Mouse (Mus musculus): ENCODE measurements around the gene Cd200r1. TPM values are rescaled to one million over a fixed set of nuclear protein-coding genes. Genes with fewer than 3 reads are reported as not detected.
"Not testable (repeated sequence)": the region's sequence is repeated elsewhere in the genome, so short reads cannot be mapped to it uniquely, and the experiment has no call there.

The Cd200r1 gene
- polyA plus RNA-seq, 1 experiment from 2014 or later, result 1.9 TPM

GRCm38 (mm10) chr16:44812468-44813065 lies 47.0 kb downstream of the Cd200r1 start:
- Histone ChIP-seq H3K9me3 (replicated peaks; ENCODE audit: control insufficient read depth, low read length) (no peaks in the 10 kb centered on the region), H3K4me1 (ENCODE audit: control insufficient read depth, insufficient read depth, low read length) (no peaks in the 10 kb centered on the region), H3K4me2 (no peak overlapping the region), H3K27me3 (ENCODE audit: control insufficient read depth, insufficient read depth, low read length) (no peaks in the 10 kb centered on the region), H3K9ac (ENCODE audit: low read depth, low read length) (no peak overlapping the region), H3K27ac (ENCODE audit: low read depth, low read length) (no peak overlapping the region), H3K4me3 (ENCODE audit: low read depth, low read length) (no peak overlapping the region), H3K36me3 (ENCODE audit: control insufficient read depth, insufficient read depth, low read length) (no peaks in the 10 kb centered on the region)
- no peak for ATAC-seq (replicated peaks; ENCODE audit: insufficient number of reproducible peaks, low FRiP score, low TSS enrichment)
- 73% methylated on average over 6 of the region's 6 CpGs for WGBS (ENCODE audit: insufficient replicate concordance)

DNA sequence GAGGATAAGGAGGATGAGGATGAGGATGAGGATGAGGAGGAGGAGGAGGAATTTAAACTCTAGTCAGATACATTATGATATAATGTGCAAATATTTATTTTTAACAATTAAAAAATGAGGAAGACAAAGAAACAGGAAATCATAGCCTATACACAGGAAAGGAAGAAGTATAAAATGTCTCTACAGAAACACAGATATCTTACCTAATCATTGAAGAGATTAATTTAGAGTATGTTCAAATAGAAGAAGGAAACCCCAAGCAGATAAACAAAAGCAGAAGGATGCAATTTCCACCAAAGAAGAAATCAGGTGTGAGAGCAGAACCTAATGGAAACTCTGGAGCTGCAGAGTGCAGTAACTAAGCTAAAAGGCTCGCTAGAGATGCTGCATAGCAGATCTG lies 52.5 kb downstream of the Cd200r1 start:
- WGBS (ENCODE audit: insufficient replicate concordance), result 41% methylated on average over 1 of the region's 1 CpGs
- H3K27me3 ChIP-seq (ENCODE audit: control insufficient read depth, insufficient read depth, low read length), result no peaks in the 10 kb centered on the region
- H3K27ac ChIP-seq (ENCODE audit: low read depth, low read length), result no peak overlapping the region
- no peak for ATAC-seq (replicated peaks; ENCODE audit: insufficient number of reproducible peaks, low FRiP score, low TSS enrichment)
- no peak overlapping the region for H3K9ac ChIP-seq (ENCODE audit: low read depth, low read length)
- no peak overlapping the region for H3K4me3 ChIP-seq (ENCODE audit: low read depth, low read length)
- no peaks in the 10 kb centered on the region for H3K36me3 ChIP-seq (ENCODE audit: control insufficient read depth, insufficient read depth, low read length)
- H3K4me2 ChIP-seq, result no peak overlapping the region
- no peaks in the 10 kb centered on the region for H3K9me3 ChIP-seq (replicated peaks; ENCODE audit: control insufficient read depth, low read length)
- no peaks in the 10 kb centered on the region for H3K4me1 ChIP-seq (ENCODE audit: control insufficient read depth, insufficient read depth, low read length)

GRCm38 (mm10) chr16:44820545-44820944 lies 55.0 kb downstream of the Cd200r1 start:
- H3K4me2 ChIP-seq, result no peak overlapping the region

DNA sequence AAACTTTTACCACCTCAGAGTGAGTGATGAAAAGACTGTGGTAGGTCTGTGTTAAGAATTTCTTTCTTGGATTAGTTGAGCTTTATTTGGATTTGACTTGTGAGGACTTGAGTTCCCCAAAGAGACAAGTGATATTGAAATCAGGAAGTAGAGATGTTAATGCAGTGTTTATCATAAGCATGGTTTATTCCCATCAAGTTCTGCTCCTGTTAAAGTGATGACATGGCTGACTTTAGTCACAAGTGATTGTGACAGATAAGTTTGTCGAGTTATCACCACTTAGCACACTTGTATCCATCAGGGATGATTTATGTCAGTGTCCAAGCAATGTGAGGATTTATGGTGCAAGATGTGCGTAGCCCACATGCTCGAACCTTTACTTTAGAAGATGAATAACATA lies 66.8 kb downstream of the Cd200r1 start:
- no peak overlapping the region for H3K9ac ChIP-seq (ENCODE audit: low read depth, low read length)
- H3K4me3 ChIP-seq (ENCODE audit: low read depth, low read length), result no peak overlapping the region
- no peaks in the 10 kb centered on the region for H3K9me3 ChIP-seq (replicated peaks; ENCODE audit: control insufficient read depth, low read length)
- H3K27me3 ChIP-seq (ENCODE audit: control insufficient read depth, insufficient read depth, low read length), result no peaks in the 10 kb centered on the region
- no peaks in the 10 kb centered on the region for H3K4me1 ChIP-seq (ENCODE audit: control insufficient read depth, insufficient read depth, low read length)
- 62% methylated on average over 3 of the region's 3 CpGs for WGBS (ENCODE audit: insufficient replicate concordance)
- H3K4me2 ChIP-seq, result no peak overlapping the region
- no peak overlapping the region for H3K27ac ChIP-seq (ENCODE audit: low read depth, low read length)
- no peak for ATAC-seq (replicated peaks; ENCODE audit: insufficient number of reproducible peaks, low FRiP score, low TSS enrichment)
- H3K36me3 ChIP-seq (ENCODE audit: control insufficient read depth, insufficient read depth, low read length), result no peaks in the 10 kb centered on the region

More at GRCm38 (mm10) chr16:44820545-44820944, 55.0 kb downstream of the Cd200r1 start:
- no peak for ATAC-seq (replicated peaks; ENCODE audit: insufficient number of reproducible peaks, low FRiP score, low TSS enrichment)
- H3K9me3 ChIP-seq (replicated peaks; ENCODE audit: control insufficient read depth, low read length), result no peaks in the 10 kb centered on the region
- H3K9ac ChIP-seq (ENCODE audit: low read depth, low read length), result no peak overlapping the region
- no peak overlapping the region for H3K27ac ChIP-seq (ENCODE audit: low read depth, low read length)
- 74% methylated on average over 4 of the region's 4 CpGs for WGBS (ENCODE audit: insufficient replicate concordance)
- H3K27me3 ChIP-seq (ENCODE audit: control insufficient read depth, insufficient read depth, low read length), result no peaks in the 10 kb centered on the region
- H3K4me3 ChIP-seq (ENCODE audit: low read depth, low read length), result no peak overlapping the region
- no peaks in the 10 kb centered on the region for H3K4me1 ChIP-seq (ENCODE audit: control insufficient read depth, insufficient read depth, low read length)
- H3K36me3 ChIP-seq (ENCODE audit: control insufficient read depth, insufficient read depth, low read length), result no peaks in the 10 kb centered on the region

DNA sequence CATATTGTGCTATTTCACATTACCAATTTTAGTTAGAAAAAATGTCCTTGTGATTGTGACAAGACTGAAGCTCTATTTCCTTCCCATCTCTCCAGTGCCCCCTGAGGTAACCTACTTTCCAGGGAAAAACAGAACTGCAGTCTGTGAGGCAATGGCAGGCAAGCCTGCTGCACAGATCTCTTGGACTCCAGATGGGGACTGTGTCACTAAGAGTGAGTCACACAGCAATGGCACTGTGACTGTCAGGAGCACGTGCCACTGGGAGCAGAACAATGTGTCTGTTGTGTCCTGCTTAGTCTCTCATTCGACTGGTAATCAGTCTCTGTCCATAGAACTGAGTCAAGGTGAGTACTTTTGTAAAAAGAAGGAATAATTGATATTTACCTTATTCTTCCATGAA lies 67.7 kb downstream of the Cd200r1 start:
- H3K27ac ChIP-seq (ENCODE audit: low read depth, low read length); H3K4me1 ChIP-seq (ENCODE audit: control insufficient read depth, insufficient read depth, low read length); H3K9me3 ChIP-seq (replicated peaks; ENCODE audit: control insufficient read depth, low read length); H3K9ac ChIP-seq (ENCODE audit: low read depth, low read length); H3K27me3 ChIP-seq (ENCODE audit: control insufficient read depth, insufficient read depth, low read length); H3K36me3 ChIP-seq (ENCODE audit: control insufficient read depth, insufficient read depth, low read length); ATAC-seq (replicated peaks; ENCODE audit: insufficient number of reproducible peaks, low FRiP score, low TSS enrichment); H3K4me2 ChIP-seq; H3K4me3 ChIP-seq (ENCODE audit: low read depth, low read length): not testable (repeated sequence)
- 37% methylated on average over 2 of the region's 2 CpGs for WGBS (ENCODE audit: insufficient replicate concordance)

Other genes with a start within 250 kb of the Cd200r1 start
- 8.7 and 8.9 TPM in 2 replicates for gene Boc, start 206.8 kb upstream of the Cd200r1 start, polyA plus RNA-seq (2014; fragmentation: Nextera tagmentation; extraction: Ambion mirVana)
- 7.0 and 7.4 TPM in 2 replicates for gene Nepro, start 41.4 kb upstream of the Cd200r1 start, polyA plus RNA-seq (2014; fragmentation: Nextera tagmentation; extraction: Ambion mirVana)
- 22.2 and 24.8 TPM in 2 replicates for gene Gtpbp8, start 19.4 kb upstream of the Cd200r1 start, polyA plus RNA-seq (2014; fragmentation: Nextera tagmentation; extraction: Ambion mirVana)
- 0.09 and 0.18 TPM in 2 replicates for gene Cd200r4, start 46.0 kb downstream of the Cd200r1 start, polyA plus RNA-seq (2014; fragmentation: Nextera tagmentation; extraction: Ambion mirVana)
- gene Cd200r2, start 101.4 kb downstream of the Cd200r1 start, polyA plus RNA-seq (2014; fragmentation: Nextera tagmentation; extraction: Ambion mirVana), result 0.49 and 0.77 TPM in 2 replicates
- 0.21 TPM in 1 of 2 replicates, not detected in the other for gene Cd200r3, start 177.9 kb downstream of the Cd200r1 start, polyA plus RNA-seq (2014; fragmentation: Nextera tagmentation; extraction: Ambion mirVana)